Mouse (Mus musculus): ENCODE measurements around the gene Cldnd2.

Cldnd2 gene

DNA sequence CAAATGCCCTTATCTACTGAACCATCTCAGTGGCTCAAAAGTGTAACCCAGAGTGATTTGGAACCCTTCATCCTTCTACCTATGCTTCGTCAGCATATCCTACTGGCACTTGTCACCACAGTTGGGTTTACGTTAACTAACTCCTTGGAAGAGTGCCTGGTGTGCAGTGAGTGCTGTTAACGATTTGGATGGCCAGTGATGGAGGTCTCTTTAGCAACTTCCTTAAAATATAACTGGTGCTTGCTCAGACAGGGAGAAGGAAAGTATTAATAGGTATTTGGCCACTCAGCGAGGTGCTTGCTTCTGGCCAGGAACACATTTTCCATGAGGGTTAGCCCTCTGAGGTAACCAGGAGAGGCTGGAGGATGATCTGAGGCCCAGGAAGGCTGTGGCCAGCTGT, 7.2 kb downstream of the Cldnd2 start:
- DNase-seq, result no peak

- no peak for DNase-seq
Measured at GRCm38 (mm10) chr7:43448246-43448645, 7.7 kb downstream of the Cldnd2 start.

DNA sequence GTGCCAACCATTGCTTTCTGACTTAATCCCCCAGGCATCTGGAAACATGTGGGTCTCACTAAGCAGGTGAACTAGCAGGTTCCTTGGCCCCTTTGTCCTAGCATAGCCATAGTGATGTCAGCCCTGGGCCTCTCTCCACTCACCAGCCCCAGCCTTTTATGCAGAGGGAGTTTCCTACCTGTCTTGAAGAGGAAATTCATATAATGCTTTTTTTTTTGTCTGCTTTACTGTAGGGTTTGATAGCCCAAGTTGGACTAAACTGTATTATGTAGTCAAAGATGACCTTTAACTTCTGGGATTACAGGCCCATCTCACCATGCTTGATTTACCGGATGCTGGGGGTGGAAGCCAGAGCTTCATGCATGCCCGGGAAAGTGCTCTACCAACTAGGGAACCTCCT, 9.2 kb downstream of the Cldnd2 start:
- no peak for DNase-seq

DNA sequence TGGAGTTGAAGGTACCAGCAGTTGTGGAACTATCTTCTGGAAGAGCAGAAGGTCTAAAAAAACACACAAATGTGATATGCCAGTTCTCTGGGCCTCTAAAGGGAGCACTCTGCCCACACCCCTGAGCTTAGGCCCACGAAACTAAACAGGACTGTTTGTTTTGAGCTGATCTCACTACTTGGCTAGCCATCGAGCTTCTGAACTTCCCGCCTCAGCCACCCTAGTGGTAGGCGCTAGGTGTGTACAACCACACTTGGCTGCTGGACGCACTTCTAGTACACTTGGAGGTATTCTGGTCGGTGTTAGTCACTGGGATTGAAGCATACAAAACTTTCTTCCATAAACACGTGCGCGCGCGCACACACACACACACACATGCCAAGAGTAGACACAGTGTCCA, 11.1 kb downstream of the Cldnd2 start:
- no peak for DNase-seq

GRCm38 (mm10) chr7:43452609-43453008, 12.0 kb downstream of the Cldnd2 start:
- DNase-seq, result peak; percentile 35

- DNase-seq, result no peak
Measured at GRCm38 (mm10) chr7:43453599-43454355, 13.2 kb downstream of the Cldnd2 start.

DNA sequence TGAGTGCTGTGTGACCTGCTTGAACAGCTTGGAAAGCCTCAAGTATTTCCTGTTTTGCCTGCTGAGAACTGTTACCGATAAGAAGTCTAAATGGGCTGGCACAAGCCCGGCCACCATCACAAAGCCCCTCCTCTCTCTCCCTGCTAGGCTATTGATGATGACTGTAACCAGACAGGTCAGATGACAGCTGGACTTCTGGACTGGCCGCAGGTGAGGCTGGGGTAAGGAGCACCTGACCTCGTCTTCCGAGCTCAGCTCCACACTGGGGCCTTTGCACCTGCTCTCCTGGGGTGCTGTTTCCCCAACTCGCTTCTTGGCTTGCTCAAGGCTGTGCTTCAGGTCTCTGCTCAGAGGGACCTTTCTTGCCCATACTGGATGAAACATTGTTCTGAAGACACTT, 13.8 kb downstream of the Cldnd2 start:
- no peak for DNase-seq

- no peak for DNase-seq
Measured at GRCm38 (mm10) chr7:43462851-43463250, 22.3 kb downstream of the Cldnd2 start, which contains the start of gene Vsig10l. TSS of gene Vsig10l (plus strand) at chr7:43463151.

DNA sequence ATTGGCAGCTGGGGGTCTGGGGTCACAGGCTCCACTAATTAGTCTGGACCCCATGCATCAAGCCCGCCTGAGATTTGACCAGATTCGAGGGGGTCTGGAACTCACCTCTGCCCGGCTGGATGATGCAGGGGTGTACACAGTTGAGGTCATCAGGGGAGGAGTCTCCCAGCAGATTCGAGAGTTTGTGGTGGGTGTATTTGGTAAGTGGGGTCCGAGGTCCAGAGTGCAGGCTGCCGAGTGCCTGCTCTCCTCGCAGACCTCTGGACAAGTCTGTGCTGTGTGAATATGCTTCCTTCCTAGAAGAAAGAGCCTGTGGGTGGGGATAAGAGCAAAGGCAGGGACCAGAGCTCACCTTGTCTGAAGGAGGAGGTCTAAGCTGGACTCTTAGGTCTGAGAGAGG, 23.4 kb downstream of the Cldnd2 start:
- DNase-seq, result no peak

DNA sequence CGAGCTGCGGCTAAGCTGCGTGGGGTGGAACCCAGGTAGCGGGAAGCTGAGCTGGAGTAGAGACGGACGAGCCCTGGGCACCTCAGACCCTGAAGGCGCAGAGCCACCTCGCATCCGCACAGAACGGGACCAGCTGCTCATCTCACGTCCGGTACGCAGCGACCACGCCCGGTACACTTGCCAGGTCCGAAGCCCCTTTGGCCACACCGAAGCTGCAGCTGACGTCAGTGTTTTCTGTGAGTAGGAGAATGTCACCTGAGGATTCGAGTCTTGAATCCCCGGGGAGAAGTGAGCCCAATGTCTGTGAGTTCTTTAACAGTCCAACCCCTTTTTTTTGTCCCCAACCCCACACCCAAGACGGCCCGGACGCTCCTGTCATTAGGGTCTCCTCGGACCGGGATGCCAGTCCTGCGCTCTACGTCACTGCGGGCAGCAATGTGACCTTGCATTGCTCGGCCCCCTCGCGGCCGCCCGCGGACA, 24.3 kb downstream of the Cldnd2 start:
- no peak for DNase-seq

DNA sequence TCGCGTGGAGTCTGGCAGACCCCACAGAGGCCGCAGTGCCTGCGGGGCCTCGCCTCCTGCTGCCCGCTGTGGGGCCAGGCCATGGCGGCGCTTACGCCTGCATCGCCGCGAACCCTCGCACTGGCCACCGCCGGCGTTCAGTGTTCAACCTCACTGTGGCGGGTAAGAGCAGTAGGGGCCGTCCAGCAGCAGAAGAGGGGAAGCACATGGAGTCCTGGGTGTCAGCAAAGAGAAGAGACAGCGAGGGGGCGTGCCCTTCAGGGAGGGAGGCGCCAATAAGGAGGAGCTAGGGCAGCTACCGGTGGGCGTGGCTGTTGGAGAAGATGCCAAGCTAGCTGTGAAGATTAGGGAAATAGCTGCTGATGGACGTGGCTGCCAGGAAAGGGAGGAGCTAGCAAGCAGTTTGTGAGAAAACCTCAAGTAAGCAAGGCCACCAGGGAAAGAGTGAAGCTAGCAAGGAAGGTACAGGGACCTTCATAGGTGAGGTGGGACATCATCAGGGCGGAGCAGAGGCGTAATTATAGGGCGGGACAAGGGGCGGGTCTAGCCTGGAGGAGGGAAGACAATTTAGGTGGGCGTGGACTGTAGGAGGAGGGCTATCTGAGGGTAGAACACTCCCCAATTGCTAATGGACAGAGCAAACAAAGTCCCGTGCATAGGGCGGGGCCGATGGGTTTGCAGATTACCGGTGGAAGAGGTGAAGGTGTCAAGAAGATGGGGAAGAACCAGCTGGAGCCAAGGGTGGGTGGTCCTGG, 24.9 kb downstream of the Cldnd2 start:
- DNase-seq, result peak; percentile 91

GRCm38 (mm10) chr7:43466099-43466694, 25.6 kb downstream of the Cldnd2 start:
- peak; percentile 83 for DNase-seq

GRCm38 (mm10) chr7:43470373-43470772, 29.8 kb downstream of the Cldnd2 start:
- DNase-seq, result peak; percentile 52

GRCm38 (mm10) chr7:43475706-43476105, 35.1 kb downstream of the Cldnd2 start:
- DNase-seq, result no peak

DNA sequence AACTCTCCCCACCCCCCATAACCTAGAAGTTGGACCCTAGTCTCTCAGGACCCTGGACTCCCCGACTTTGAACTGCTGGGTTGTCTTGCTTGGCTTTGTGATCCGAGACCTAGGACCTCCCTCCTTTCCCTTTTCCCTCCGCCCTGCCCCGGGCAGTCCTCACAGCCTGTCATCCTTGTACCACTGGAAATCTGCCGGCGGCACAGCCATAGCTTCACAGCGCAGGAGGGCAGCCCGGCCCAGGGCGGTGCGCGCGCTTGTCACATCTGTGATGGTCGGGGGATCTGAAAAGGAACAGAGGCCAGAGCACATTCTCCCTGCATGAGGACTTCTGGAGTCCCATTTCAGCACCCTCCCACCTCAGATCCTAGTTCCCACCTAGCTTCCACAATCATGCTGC, 35.8 kb downstream of the Cldnd2 start:
- no peak for DNase-seq

- no peak for DNase-seq
Measured at GRCm38 (mm10) chr7:43481191-43481590, 40.6 kb downstream of the Cldnd2 start.

DNA sequence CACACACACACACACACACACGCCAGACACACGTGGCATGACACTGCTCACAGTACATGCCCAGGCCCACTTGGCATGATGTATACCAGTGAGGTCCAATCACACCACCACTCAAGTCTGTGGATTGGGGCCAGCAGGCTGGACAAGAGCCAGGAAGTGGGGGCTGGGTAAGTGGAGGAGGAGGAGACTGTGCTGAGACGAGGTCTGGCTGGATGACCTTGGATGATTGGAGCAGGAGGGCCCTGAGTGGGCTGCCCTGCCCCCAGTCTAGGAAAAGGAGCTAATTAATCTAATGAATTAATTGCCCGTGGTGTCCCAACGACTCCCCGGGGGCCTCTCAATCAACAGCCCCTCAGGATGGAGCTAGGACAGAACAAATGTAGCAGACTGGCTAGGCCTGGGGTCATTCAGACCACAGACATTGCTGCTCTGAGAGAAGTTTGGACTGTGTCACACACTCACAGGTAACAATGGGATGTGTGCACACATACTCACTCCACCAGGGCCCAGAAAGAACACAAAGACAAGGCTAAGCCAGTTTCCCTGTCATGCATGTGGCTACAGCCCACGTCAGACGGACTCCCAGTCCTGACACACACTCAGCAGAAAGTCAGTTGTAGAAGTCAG, 41.6 kb downstream of the Cldnd2 start:
- DNase-seq, result no peak

DNA sequence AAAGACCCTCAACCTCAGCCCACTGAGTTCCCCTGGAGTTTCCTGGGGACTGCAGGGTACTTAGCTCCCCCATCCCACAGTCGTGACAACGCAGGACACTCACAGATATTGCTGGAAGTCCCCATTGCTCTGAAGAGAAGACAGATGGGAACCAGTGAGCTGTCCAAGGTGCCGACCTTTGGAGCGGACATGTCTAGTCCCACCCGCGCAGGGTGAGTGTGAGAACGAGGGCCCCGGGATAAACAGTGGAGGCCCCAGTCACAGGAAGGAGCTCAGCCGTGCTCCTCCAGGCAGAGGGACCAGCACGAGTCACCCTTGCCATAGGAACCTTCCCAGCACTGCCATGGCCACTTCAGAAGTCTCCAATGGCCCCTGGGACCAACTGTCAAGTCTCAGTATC, 42.7 kb downstream of the Cldnd2 start:
- peak; percentile 15 for DNase-seq

DNA sequence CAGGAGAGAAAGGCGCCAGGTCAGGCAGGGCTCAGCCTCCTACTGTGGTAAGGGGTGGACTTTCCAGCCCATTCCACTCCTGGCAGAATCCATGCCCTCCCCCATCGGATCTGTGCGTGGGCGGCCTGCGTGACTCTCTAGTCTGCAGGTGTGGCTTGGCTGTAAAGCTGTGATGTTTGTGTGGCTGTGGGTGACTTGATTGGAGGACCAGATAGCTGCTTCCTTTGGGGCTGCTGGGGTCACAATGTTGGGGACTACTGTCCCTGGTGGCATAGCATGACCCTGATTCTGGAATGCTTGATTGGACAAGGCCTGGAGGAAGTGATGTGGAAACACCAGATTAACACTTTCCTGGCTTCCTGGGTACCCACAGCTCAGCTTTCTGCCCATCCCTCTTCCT, 48.1 kb downstream of the Cldnd2 start:
- DNase-seq, result no peak

DNA sequence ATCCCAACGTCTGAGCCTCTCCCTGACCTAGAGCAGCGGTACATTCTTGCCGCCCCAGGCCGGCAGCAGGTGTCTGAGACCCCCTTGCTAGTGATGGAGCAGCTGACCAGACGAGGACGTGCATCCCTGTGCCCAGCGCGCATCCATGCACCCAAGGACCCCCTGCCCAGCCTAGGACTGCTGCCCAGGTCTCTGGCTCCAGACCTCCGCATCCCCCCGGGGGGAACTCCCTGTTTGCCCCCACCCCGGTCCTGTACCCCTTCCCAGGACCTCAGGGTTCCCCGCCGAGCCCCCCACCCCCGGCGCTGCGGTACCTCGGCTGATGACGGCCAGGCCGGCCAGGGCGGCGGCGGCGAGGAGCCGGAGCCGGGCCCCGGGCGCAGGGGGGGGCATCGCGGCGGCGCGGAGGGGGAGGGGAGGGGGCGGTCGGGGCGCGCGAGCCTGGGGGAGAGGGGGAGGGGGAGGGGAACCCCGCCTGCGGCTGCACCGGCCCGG, 49.1 kb downstream of the Cldnd2 start, which contains the start of gene Iglon5:
Gene Iglon5 (minus strand): TSS at position 445 of the 495 bp plus-strand sequence.
- no peak for DNase-seq

DNA sequence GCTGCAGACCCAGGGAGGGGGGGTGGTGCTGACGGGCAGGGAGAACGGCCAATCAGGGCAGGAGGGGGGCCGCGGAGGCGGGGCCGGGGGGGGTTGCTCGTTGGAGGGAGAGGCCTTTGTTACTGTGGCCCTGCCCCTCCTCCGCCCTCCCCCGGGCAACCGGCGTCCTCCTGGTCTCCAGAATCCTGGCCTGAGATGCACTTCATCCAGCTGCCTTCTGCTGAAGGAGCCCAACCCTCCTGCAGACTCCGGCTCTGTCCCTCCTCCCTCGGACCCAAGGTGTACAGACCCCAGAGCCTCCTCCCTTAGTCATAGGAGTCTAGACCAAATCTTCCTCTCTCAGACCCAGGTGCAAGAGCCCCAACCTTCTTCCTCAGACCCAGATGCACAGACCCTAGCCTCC, 49.6 kb downstream of the Cldnd2 start:
- peak; percentile 52 for DNase-seq

DNA sequence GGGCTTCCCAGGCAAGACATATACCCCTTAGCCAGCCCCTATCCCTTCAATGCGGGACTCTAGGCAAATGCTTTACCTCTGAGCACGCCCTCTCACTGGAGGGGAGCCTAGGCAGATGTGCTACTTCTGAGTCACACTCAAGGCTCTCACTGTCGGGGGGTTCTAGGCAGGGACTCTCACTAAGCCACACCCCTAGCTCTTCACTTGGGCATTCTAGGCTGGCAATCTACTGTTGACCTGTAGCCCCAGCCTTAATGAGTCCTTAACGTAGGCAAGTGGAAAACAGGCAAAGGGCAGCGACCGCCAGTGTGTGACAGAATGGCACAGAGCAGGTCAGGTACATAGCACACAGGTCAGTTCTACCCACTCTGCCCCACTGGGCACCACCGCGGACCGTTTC, 50.3 kb downstream of the Cldnd2 start:
- DNase-seq, result no peak
